Mouse (Mus musculus) fat pad, adult 2 months (tissue): ENCODE results near the gene Gadd45b.

Experiments used
- DNase-seq: peaks from one replicate; pipeline ENCODE4 v3.0.0-alpha.2; 2011; ENCODE audit warnings: low read depth, low spot score; ENCODE audit errors: extremely low read depth

The Gadd45b gene

GRCm38 (mm10) chr10:80929299-80930226, at the start of gene Gadd45b:
TSS of gene Gadd45b (plus strand) at chr10:80930073.
- no peak for DNase-seq

- DNase-seq = no peak
Measured at GRCm38 (mm10) chr10:80880131-80880641, 49.7 kb upstream of the Gadd45b start.

- DNase-seq = no peak
Measured at GRCm38 (mm10) chr10:80880901-80881300, 49.0 kb upstream of the Gadd45b start.

GRCm38 (mm10) chr10:80881301-80881700, 48.6 kb upstream of the Gadd45b start:
- no peak for DNase-seq

- DNase-seq = peak; percentile 13
Measured at GRCm38 (mm10) chr10:80887181-80887580, 42.7 kb upstream of the Gadd45b start.

GRCm38 (mm10) chr10:80895100-80895499, 34.8 kb upstream of the Gadd45b start:
- DNase-seq = no peak

GRCm38 (mm10) chr10:80895697-80896096, 34.2 kb upstream of the Gadd45b start:
- DNase-seq = no peak

GRCm38 (mm10) chr10:80896581-80897485, 33.0 kb upstream of the Gadd45b start:
- no peak for DNase-seq

- DNase-seq = no peak
Measured at GRCm38 (mm10) chr10:80897861-80898510, 31.9 kb upstream of the Gadd45b start.

- no peak for DNase-seq
Measured at GRCm38 (mm10) chr10:80899074-80899473, 30.8 kb upstream of the Gadd45b start.

- DNase-seq = no peak
Measured at GRCm38 (mm10) chr10:80899591-80900317, 30.1 kb upstream of the Gadd45b start.

- DNase-seq = peak; percentile 95
Measured at GRCm38 (mm10) chr10:80900318-80901247, 29.3 kb upstream of the Gadd45b start, which contains the start of gene Timm13. TSS of gene Timm13 (minus strand) at chr10:80900969.

- no peak for DNase-seq
Measured at GRCm38 (mm10) chr10:80901409-80902272, 28.2 kb upstream of the Gadd45b start.

- DNase-seq = no peak
Measured at GRCm38 (mm10) chr10:80902273-80902940, 27.5 kb upstream of the Gadd45b start.

GRCm38 (mm10) chr10:80903282-80903681, 26.6 kb upstream of the Gadd45b start:
- no peak for DNase-seq

GRCm38 (mm10) chr10:80904004-80904693, 25.7 kb upstream of the Gadd45b start:
- DNase-seq = no peak

- DNase-seq = no peak
Measured at GRCm38 (mm10) chr10:80904709-80905108, 25.2 kb upstream of the Gadd45b start.
